Mouse (Mus musculus): ENCODE measurements around the gene Zfp942.

The Zfp942 gene

GRCm38 (mm10) chr17:21962107-21962907, at the start of gene Zfp942, which contains the start of gene Zfp943:
Gene Zfp942, minus strand, starts transcription at chr17:21962464.
Gene Zfp943, plus strand, starts transcription at chr17:21962552.
- DNase-seq (ENCODE audit: low read depth in 1 of 2, low spot score in 2 of 2), result peak; percentile 45 to 72

DNA sequence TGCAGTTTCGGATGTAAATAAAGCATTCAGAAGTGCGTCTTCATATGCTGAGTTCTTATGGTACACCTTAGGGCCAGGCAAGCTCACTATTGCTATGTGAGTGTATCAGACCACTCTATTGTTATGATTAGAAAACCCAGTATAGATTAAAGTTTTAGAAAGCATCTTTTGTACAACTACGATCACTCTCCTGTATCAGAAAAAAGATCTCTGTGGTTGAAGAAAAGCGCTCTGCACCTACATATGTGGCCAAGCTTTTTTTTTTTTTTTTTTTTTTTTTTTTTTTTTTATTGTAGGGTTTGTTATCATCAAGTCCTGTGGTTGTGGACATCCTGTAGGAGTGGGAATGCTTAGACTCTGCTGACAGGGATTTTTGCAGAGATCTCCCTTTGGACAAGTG, 1.0 kb upstream of the Zfp942 start:
- DNase-seq (ENCODE audit: low read depth in 1 of 2, low spot score in 2 of 2), result no peak

- peak; percentile 31 to 36 for DNase-seq (ENCODE audit: low read depth in 1 of 2, low spot score in 2 of 2)
Measured at GRCm38 (mm10) chr17:21909456-21910052, 52.7 kb downstream of the Zfp942 start, which contains the start of gene Zfp995. Gene Zfp995, minus strand, starts transcription at chr17:21909926.

DNA sequence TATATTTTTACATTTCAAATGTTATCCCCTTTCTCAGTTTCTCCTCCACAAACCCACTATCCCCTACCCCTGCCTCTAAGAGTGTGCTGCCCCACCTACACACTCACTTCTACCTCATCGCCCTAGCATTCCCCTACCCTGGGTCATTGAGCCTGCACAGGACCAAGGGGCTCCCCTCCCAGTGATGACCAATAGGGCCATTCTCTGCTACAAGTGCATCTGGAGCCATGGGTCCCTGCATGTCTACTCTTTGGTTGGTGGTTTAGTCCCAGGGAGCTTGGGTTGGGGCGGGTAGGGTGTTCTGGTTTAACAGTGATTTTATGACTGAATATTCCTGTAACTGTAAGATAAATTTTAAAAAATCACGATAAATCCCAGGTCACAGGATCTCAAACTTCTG, 53.2 kb downstream of the Zfp942 start:
- DNase-seq (ENCODE audit: low read depth in 1 of 2, low spot score in 2 of 2), result no peak
